Mouse (Mus musculus) left cerebral cortex, postnatal 25 days (tissue): ENCODE measurements around the gene Nup62cl. TPM values are rescaled to one million over a fixed set of nuclear protein-coding genes. Genes with fewer than 3 reads are reported as not detected.

ENCODE experiments used
- DNase-seq, 2 experiments: peaks; one replicate each; pipeline ENCODE4 v3.0.0; 2022; ENCODE audit warnings: low spot score in 2 of 2, mixed read lengths in 1 of 2
- intact Hi-C: fragments of 180-260 bp; cut with DNase I; formaldehyde crosslinking; loops from one replicate; pipeline ENCODE4 v1.15.1; 2025
- total RNA-seq, 2 experiments: library from RNA; stranded (reverse); gene quantifications; 2 replicates each; pipeline ENCODE4 v1.2.3; 2021

The Nup62cl gene
- total RNA-seq = not detected

GRCm38 (mm10) chrX:140062135-140062975 lies at the start of gene Nup62cl, which contains the start of gene Pih1h3b:
Gene Nup62cl (minus strand): TSS chrX:140062712.
Gene Pih1h3b (plus strand): TSS chrX:140062879.
- no peak for DNase-seq
- intact Hi-C loops = no loop called here

- intact Hi-C loops = no loop called here
Measured at GRCm38 (mm10) chrX:140094066-140094465, 31.6 kb upstream of the Nup62cl start.

GRCm38 (mm10) chrX:140082535-140082934 lies 20.0 kb upstream of the Nup62cl start:
- intact Hi-C loops = no loop called here
- no peak for DNase-seq

More at GRCm38 (mm10) chrX:140094066-140094465, 31.6 kb upstream of the Nup62cl start:
- no peak for DNase-seq

GRCm38 (mm10) chrX:140060886-140061874 lies 1.3 kb downstream of the Nup62cl start:
- intact Hi-C loops = no loop called here
- no peak for DNase-seq

DNA sequence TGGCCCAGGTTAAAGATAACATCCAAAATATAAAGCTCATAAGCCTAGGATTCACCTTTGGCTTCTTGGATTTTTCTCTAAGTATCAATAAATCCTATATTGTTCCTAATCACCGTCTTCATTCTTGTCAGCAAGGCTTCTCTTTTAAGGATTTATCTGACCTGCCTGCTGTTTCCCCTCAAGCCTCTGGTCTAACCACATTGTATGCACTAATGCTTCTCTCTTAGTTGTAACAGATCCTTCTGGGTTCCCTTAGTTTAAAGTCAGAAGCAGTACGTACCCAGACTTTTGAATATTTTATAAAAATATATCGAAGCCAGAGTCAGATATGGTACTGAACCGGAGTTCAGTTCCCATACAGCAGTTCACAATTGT lies 63.8 kb downstream of the Nup62cl start:
- intact Hi-C loops = no loop called here
- DNase-seq = no peak

DNA sequence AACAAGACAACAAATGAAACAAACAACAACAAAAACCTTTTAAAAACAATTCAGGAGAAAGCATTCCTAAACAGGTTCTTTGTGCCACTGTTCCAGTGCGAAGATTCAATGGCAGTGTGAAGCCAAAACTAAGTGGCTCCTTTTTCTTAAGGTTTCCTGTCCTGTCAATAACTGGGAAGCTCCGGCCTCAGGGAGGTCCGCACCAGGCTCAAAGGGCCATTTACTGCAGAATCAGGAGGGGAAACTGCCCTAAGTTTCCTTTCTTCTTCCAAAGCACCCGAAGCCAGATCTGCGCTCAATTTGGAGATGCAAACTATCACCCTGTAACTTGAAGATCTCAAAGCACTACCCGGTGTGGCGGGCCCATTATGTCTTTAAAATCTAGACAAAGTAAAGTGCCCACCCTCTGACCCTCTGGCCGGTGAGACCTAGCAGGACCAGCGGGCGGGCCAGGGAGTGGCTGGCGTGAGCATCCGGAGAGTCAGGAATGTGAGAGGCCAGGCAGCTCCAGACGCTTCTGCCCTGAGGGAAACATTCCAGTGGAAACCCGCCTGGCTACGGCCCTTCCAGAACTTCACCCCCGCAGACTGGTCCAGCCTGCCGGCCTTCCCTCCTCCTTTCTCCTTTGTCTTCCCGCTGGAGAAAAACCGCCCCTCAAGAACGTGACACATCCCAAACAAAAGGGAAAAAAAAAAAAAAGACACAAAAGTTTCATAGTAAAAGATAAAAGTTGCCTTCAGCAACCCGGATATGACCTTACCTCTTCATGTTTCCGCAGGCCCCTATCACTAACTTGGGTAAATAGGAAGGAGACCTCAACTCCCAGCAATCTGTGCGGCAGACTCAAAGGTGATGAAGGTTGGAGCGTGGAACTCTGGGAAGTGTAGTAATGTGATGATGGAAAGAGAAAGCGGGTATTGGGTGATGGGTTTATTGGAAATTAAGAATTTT lies 64.5 kb downstream of the Nup62cl start, which contains the start of gene Rbm41:
Rbm41 (minus strand) TSS at position 856 of the 951 bp plus-strand sequence.
- DNase-seq = peak; percentile 54 to 83
- intact Hi-C loops = no loop called here

GRCm38 (mm10) chrX:139982115-139982514 lies 80.4 kb downstream of the Nup62cl start:
- intact Hi-C loops = no loop called here
- DNase-seq = no peak

Other genes with a start within 250 kb of the Nup62cl start
- gene Morc4, start 191.0 kb downstream of the Nup62cl start, total RNA-seq = 1 to 10 TPM; 4.5 to 6.2 TPM
- 10 to 100 TPM in 1 of 2 experiments, 1 to 10 TPM in 1; 8.1 to 12.0 TPM for gene Rbm41, start 64.1 kb downstream of the Nup62cl start, total RNA-seq
- gene Pih1h3b, start 167 bp upstream of the Nup62cl start, total RNA-seq = not detected